Mouse (Mus musculus) embryonic facial prominence, embryonic 12.5 days (tissue): ENCODE measurements at regions not wholly inside any gene's neighbourhood (a gene's known extent, or its start where the extent isn't known, plus 50 kb on each side); places are given as distances from the start of the nearest gene placed in this dataset.

Experiments
- ATAC-seq: fragments of 200-750 bp; cut with Nextera tagmentation; 2 replicates; pipeline ENCODE4 v1.8.0; 2017; ENCODE audit not compliant: insufficient number of reproducible peaks, insufficient read depth, low FRiP score, low TSS enrichment
- H3K27ac ChIP-seq: fragments of 300-500 bp; sonication (generic); 2 replicates; pipeline ENCODE4 v1.5.1; 2016; ENCODE audit warnings: mild to moderate bottlenecking
- H3K27me3 ChIP-seq: fragments of 300-500 bp; sonication (generic); 2 replicates; pipeline ENCODE4 v1.6.1; 2016; ENCODE audit warnings: mild to moderate bottlenecking, moderate library complexity
- H3K36me3 ChIP-seq: fragments of 300-500 bp; sonication (generic); 2 replicates; pipeline ENCODE4 v1.6.1; 2016; ENCODE audit warnings: mild to moderate bottlenecking
- H3K4me1 ChIP-seq: fragments of 300-500 bp; sonication (generic); 2 replicates; pipeline ENCODE4 v1.6.1; 2016
- H3K4me2 ChIP-seq: fragments of 300-500 bp; sonication (generic); replicated peaks from 2 replicates; pipeline ENCODE4 v1.6.1; 2016; ENCODE audit warnings: mild to moderate bottlenecking, moderate library complexity
- H3K4me3 ChIP-seq: fragments of 300-500 bp; sonication (generic); 2 replicates; pipeline ENCODE4 v1.5.1; 2016; ENCODE audit warnings: mild to moderate bottlenecking
- H3K9ac ChIP-seq: fragments of 300-500 bp; sonication (generic); 2 replicates; pipeline ENCODE4 v1.6.1; 2016; ENCODE audit warnings: mild to moderate bottlenecking, moderate library complexity
- H3K9me3 ChIP-seq: fragments of 300-500 bp; sonication (generic); 2 replicates; pipeline ENCODE4 v1.6.1; 2016; ENCODE audit warnings: mild to moderate bottlenecking, moderate library complexity
- WGBS: fragments of 180-500 bp; shearing (Covaris S2); methylation state at CpG from one replicate; pipeline ENCODE4 v1.1.7; 2016; 5-methylcytosine and 5-hydroxymethylcytosine counted together

- Histone ChIP-seq H3K9me3 (no peaks in the 10 kb centered on the region), H3K27ac (no peak overlapping the region), H3K4me1 (no peaks in the 10 kb centered on the region), H3K4me2 (no peak overlapping the region), H3K4me3 (no peak overlapping the region), H3K27me3 (no peaks in the 10 kb centered on the region), H3K9ac (no peak overlapping the region), H3K36me3 (no peaks in the 10 kb centered on the region)
- 79% methylated on average over 1 of the region's 1 CpGs for WGBS
- ATAC-seq: no peak
Observed at GRCm38 (mm10) chr14:80789131-80789530, 805.2 kb downstream of the Olfm4 start.

- 87% methylated on average over 6 of the region's 6 CpGs for WGBS
- no peaks in the 10 kb centered on the region for H3K9me3 ChIP-seq
- no peak overlapping the region for H3K4me2 ChIP-seq
- no peaks in the 10 kb centered on the region for H3K36me3 ChIP-seq
- ATAC-seq: no peak
- H3K27me3 ChIP-seq: no peaks in the 10 kb centered on the region
- H3K27ac ChIP-seq: no peak overlapping the region
- no peak overlapping the region for H3K4me3 ChIP-seq
- no peak overlapping the region for H3K9ac ChIP-seq
- no peaks in the 10 kb centered on the region for H3K4me1 ChIP-seq
Observed at GRCm38 (mm10) chr14:80799370-80799959, 815.6 kb downstream of the Olfm4 start.

DNA sequence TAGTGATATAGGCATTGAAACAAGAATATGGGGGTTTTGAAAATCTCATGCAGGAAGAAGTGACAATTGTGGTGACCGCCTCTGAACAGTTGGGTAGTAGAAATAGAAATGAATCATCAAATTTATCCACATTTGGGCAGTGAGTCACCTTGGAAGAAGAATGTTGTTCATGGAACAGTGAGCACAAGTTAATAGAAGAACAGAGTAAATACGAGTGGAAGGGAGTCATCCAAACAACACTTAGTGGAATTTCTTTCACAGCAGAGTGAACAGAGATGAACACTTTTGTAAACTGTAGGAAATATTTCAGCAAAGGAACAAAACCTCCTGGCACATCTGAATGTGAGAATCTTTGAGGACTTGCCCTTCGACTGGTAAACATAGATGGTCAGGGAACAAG, 846.6 kb downstream of the Olfm4 start:
- H3K27me3 ChIP-seq: no peaks in the 10 kb centered on the region
- H3K4me1 ChIP-seq: no peaks in the 10 kb centered on the region
- H3K9ac ChIP-seq: no peak overlapping the region
- ATAC-seq: no peak
- H3K36me3 ChIP-seq: no peaks in the 10 kb centered on the region
- H3K9me3 ChIP-seq: no peaks in the 10 kb centered on the region
- no peak overlapping the region for H3K4me3 ChIP-seq
- no peak overlapping the region for H3K27ac ChIP-seq
- 87% methylated on average over 3 of the region's 3 CpGs for WGBS
- H3K4me2 ChIP-seq: no peak overlapping the region

- no peaks in the 10 kb centered on the region for H3K27me3 ChIP-seq
- H3K4me2 ChIP-seq: no peak overlapping the region
- H3K36me3 ChIP-seq: no peaks in the 10 kb centered on the region
- no peak for ATAC-seq
- WGBS: 86% methylated on average over 4 of the region's 4 CpGs
- H3K4me3 ChIP-seq: no peak overlapping the region
- no peaks in the 10 kb centered on the region for H3K9me3 ChIP-seq
- no peak overlapping the region for H3K9ac ChIP-seq
- no peak overlapping the region for H3K27ac ChIP-seq
- no peaks in the 10 kb centered on the region for H3K4me1 ChIP-seq
Observed at GRCm38 (mm10) chr14:80844550-80844949, 860.7 kb downstream of the Olfm4 start.

- Histone ChIP-seq H3K27ac (no peak overlapping the region), H3K36me3 (no peaks in the 10 kb centered on the region), H3K4me3 (no peak overlapping the region; the same call in 1 of the 2 replicates), H3K27me3 (no peaks in the 10 kb centered on the region), H3K4me2 (peak overlapping the region; percentile 6), H3K4me1 (no peaks in the 10 kb centered on the region), H3K9ac (no peak overlapping the region), H3K9me3 (no peaks in the 10 kb centered on the region)
- WGBS: 30% methylated on average over 14 of the region's 14 CpGs
- peak; percentile 74; the same call in 1 of the 2 replicates for ATAC-seq
Observed at GRCm38 (mm10) chr14:80845576-80846269, 861.8 kb downstream of the Olfm4 start.

- no peak for ATAC-seq
Observed at GRCm38 (mm10) chr14:80846420-80847083, 862.7 kb downstream of the Olfm4 start.

More at GRCm38 (mm10) chr14:80846420-80847083, 862.7 kb downstream of the Olfm4 start:
- Histone ChIP-seq H3K4me1 (no peaks in the 10 kb centered on the region), H3K27me3 (no peaks in the 10 kb centered on the region), H3K36me3 (no peaks in the 10 kb centered on the region), H3K9me3 (no peaks in the 10 kb centered on the region), H3K4me2 (no peak overlapping the region), H3K4me3 (no peak overlapping the region), H3K9ac (no peak overlapping the region), H3K27ac (no peak overlapping the region)
- WGBS: 91% methylated on average over 9 of the region's 9 CpGs
